Mouse (Mus musculus) midbrain, postnatal 0 days (tissue): ENCODE results near the gene Nek6. TPM values are rescaled to one million over a fixed set of nuclear protein-coding genes. Genes with fewer than 3 reads are reported as not detected.

Experiments used
- ATAC-seq: fragments of 200-750 bp; cut with Nextera tagmentation; 2 replicates; pipeline ENCODE4 v1.8.0; 2017; ENCODE audit warnings: moderate number of reproducible peaks, mild to moderate bottlenecking, moderate TSS enrichment, moderate library complexity; ENCODE audit not compliant: low FRiP score
- DNase-seq: peaks from one replicate; pipeline ENCODE4 v3.0.0-alpha.2; 2015; ENCODE audit warnings: low spot score
- H3K27ac ChIP-seq: fragments of 300-500 bp; sonication (generic); 2 replicates; pipeline ENCODE4 v1.5.1; 2014; ENCODE audit warnings: low read depth, mild to moderate bottlenecking, low read length, mixed read lengths
- H3K27me3 ChIP-seq: fragments of 300-500 bp; sonication (generic); 2 replicates; pipeline ENCODE4 v1.6.1; 2014; ENCODE audit warnings: low read length, control low read depth, mixed read lengths; ENCODE audit not compliant: insufficient read depth
- H3K36me3 ChIP-seq: fragments of 300-500 bp; sonication (generic); 2 replicates; pipeline ENCODE4 v1.6.1; 2014; ENCODE audit warnings: low read length, control low read depth, mixed read lengths; ENCODE audit not compliant: insufficient read depth
- H3K4me1 ChIP-seq: fragments of 300-500 bp; sonication (generic); 2 replicates; pipeline ENCODE4 v1.6.1; 2014; ENCODE audit warnings: mild to moderate bottlenecking, control low read depth, antibody characterized with exemption, low read length, mixed read lengths; ENCODE audit not compliant: insufficient read depth
- H3K4me2 ChIP-seq: fragments of 300-500 bp; sonication (generic); 2 replicates; pipeline ENCODE4 v1.6.1; 2014; ENCODE audit warnings: low read depth, mild to moderate bottlenecking, low read length, mixed read lengths; ENCODE audit not compliant: poor library complexity, severe bottlenecking
- H3K4me3 ChIP-seq: fragments of 300-500 bp; sonication (generic); 2 replicates; pipeline ENCODE4 v1.5.1; 2014; ENCODE audit warnings: low read depth, mild to moderate bottlenecking, low read length, moderate library complexity
- H3K9ac ChIP-seq: fragments of 300-500 bp; sonication (generic); replicated peaks from 2 replicates; pipeline ENCODE4 v1.6.1; 2014; ENCODE audit warnings: mild to moderate bottlenecking, low read length, moderate library complexity, mixed read lengths; ENCODE audit not compliant: poor library complexity, severe bottlenecking
- H3K9me3 ChIP-seq: fragments of 300-500 bp; sonication (generic); 2 replicates; pipeline ENCODE4 v1.6.1; 2016; ENCODE audit warnings: low read length, control low read depth
- CTCF ChIP-seq: IDR thresholded peaks from 2 replicates; pipeline ENCODE4 v1.5.1; 2016; ENCODE audit warnings: antibody characterized with exemption, mild to moderate bottlenecking
- WGBS: fragments of 180-500 bp; shearing (Covaris S2); extraction: QIAGEN DNeasy Blood & Tissue Kit; methylation state at CpG from one replicate; pipeline ENCODE4 v1.1.7; 2014; 5-methylcytosine and 5-hydroxymethylcytosine counted together
- polyA plus RNA-seq: library from polyadenylated mRNA; unstranded; fragments of >200 nt; fragmentation: Nextera tagmentation; extraction: Ambion mirVana; gene quantifications from 2 replicates; pipeline ENCODE4 v1.2.1, GENCODE M21; 2015
- total RNA-seq: library from RNA; depleted of rRNA; stranded (reverse); fragments of >200 nt; gene quantifications from 2 replicates; pipeline ENCODE4 v1.2.3, GENCODE M21; 2014

Gene Nek6
- total and polyA plus RNA-seq, 2 experiments from 2014 or later: 22.8 to 56.0 TPM

GRCm38 (mm10) chr2:38542366-38542765 lies 30.9 kb downstream of the Nek6 start:
- Histone ChIP-seq H3K9ac (no peak overlapping the region), H3K36me3 (no peaks in the 10 kb centered on the region), H3K4me2 (no peak overlapping the region), H3K27me3 (no peaks in the 10 kb centered on the region), H3K9me3 (no peaks in the 10 kb centered on the region), H3K4me1 (0 out of 2 replicates have a peak, but pooled peaks cover 5% of the 10 kb centered on the region), H3K4me3 (no peak overlapping the region), H3K27ac (no peak overlapping the region)
- DNase-seq (no peak), ATAC-seq (no peak)
- 47% methylated on average over 1 of the region's 1 CpGs for WGBS
- TF ChIP-seq CTCF: no peak

GRCm38 (mm10) chr2:38543158-38543557 lies 31.7 kb downstream of the Nek6 start:
- no peak for TF ChIP-seq CTCF
- no peaks in the 10 kb centered on the region for H3K27me3 ChIP-seq
- DNase-seq (no peak), ATAC-seq (no peak)
- WGBS: 84% methylated on average over 2 of the region's 2 CpGs
- no peak overlapping the region for H3K4me3 ChIP-seq
- H3K27ac ChIP-seq: no peak overlapping the region
- no peaks in the 10 kb centered on the region for H3K9me3 ChIP-seq
- no peak overlapping the region for H3K4me2 ChIP-seq
- no peak overlapping the region for H3K9ac ChIP-seq
- H3K4me1 ChIP-seq: 0 out of 2 replicates have a peak, but pooled peaks cover 5% of the 10 kb centered on the region
- no peaks in the 10 kb centered on the region for H3K36me3 ChIP-seq

GRCm38 (mm10) chr2:38544341-38544740 lies 32.9 kb downstream of the Nek6 start:
- 0 out of 2 replicates have a peak, but pooled peaks cover 5% of the 10 kb centered on the region for H3K4me1 ChIP-seq
- H3K4me2 ChIP-seq: no peak overlapping the region
- TF ChIP-seq CTCF: no peak
- H3K9me3 ChIP-seq: no peaks in the 10 kb centered on the region
- no peak overlapping the region for H3K4me3 ChIP-seq
- no peaks in the 10 kb centered on the region for H3K27me3 ChIP-seq
- no peaks in the 10 kb centered on the region for H3K36me3 ChIP-seq
- H3K27ac ChIP-seq: no peak overlapping the region
- H3K9ac ChIP-seq: no peak overlapping the region
- ATAC-seq (no peak), DNase-seq (no peak)

GRCm38 (mm10) chr2:38544982-38545381 lies 33.5 kb downstream of the Nek6 start:
- Histone ChIP-seq H3K4me3 (no peak overlapping the region), H3K9me3 (no peaks in the 10 kb centered on the region), H3K4me2 (no peak overlapping the region), H3K4me1 (0 out of 2 replicates have a peak, but pooled peaks cover 2% of the 10 kb centered on the region), H3K9ac (no peak overlapping the region), H3K27me3 (no peaks in the 10 kb centered on the region), H3K27ac (no peak overlapping the region), H3K36me3 (no peaks in the 10 kb centered on the region)
- ATAC-seq (no peak), DNase-seq (no peak)
- no peak for TF ChIP-seq CTCF
- 90% methylated on average over 6 of the region's 6 CpGs for WGBS

GRCm38 (mm10) chr2:38545706-38546105 lies 34.3 kb downstream of the Nek6 start:
- Histone ChIP-seq H3K4me3 (no peak overlapping the region), H3K27ac (no peak overlapping the region), H3K9me3 (no peaks in the 10 kb centered on the region), H3K9ac (no peak overlapping the region), H3K36me3 (no peaks in the 10 kb centered on the region), H3K4me2 (no peak overlapping the region), H3K4me1 (no peaks in the 10 kb centered on the region), H3K27me3 (no peaks in the 10 kb centered on the region)
- ATAC-seq (no peak), DNase-seq (no peak)
- TF ChIP-seq CTCF: no peak

GRCm38 (mm10) chr2:38546222-38546621 lies 34.8 kb downstream of the Nek6 start:
- Histone ChIP-seq H3K4me3 (no peak overlapping the region), H3K4me2 (no peak overlapping the region), H3K27me3 (no peaks in the 10 kb centered on the region), H3K27ac (no peak overlapping the region), H3K4me1 (no peaks in the 10 kb centered on the region), H3K9me3 (no peaks in the 10 kb centered on the region), H3K36me3 (no peaks in the 10 kb centered on the region), H3K9ac (no peak overlapping the region)
- ATAC-seq (no peak), DNase-seq (no peak)
- 33% methylated on average over 6 of the region's 6 CpGs for WGBS
- TF ChIP-seq CTCF: no peak

GRCm38 (mm10) chr2:38546748-38547147 lies 35.3 kb downstream of the Nek6 start:
- H3K36me3 ChIP-seq: no peaks in the 10 kb centered on the region
- no peak overlapping the region for H3K4me2 ChIP-seq
- no peaks in the 10 kb centered on the region for H3K9me3 ChIP-seq
- H3K27ac ChIP-seq: no peak overlapping the region
- no peak overlapping the region for H3K9ac ChIP-seq
- ATAC-seq: no peak
- no peaks in the 10 kb centered on the region for H3K4me1 ChIP-seq
- 73% methylated on average over 5 of the region's 5 CpGs for whole genome bisulfite sequencing
- DNase-seq: no peak
- H3K27me3 ChIP-seq: no peaks in the 10 kb centered on the region
- TF ChIP-seq CTCF: no peak
- no peak overlapping the region for H3K4me3 ChIP-seq
